Mouse (Mus musculus): ENCODE measurements around the gene Htra3. TPM values are rescaled to one million over a fixed set of nuclear protein-coding genes. Genes with fewer than 3 reads are reported as not detected.

Htra3 gene
- polyA plus RNA-seq, 1 experiment from 2014 or later = 5.7 TPM

Other genes with a start within 250 kb of the Htra3 start
- 4.3 and 4.7 TPM in 2 replicates for gene Cpz, start 154.1 kb downstream of the Htra3 start, polyA plus RNA-seq (2014; fragmentation: Nextera tagmentation; extraction: Ambion mirVana)
- gene Trmt44, start 104.7 kb downstream of the Htra3 start, polyA plus RNA-seq (2014; fragmentation: Nextera tagmentation; extraction: Ambion mirVana) = 10.5 and 12.0 TPM in 2 replicates
- 15.5 and 15.6 TPM in 2 replicates for gene Acox3, start 96.7 kb downstream of the Htra3 start, polyA plus RNA-seq (2014; fragmentation: Nextera tagmentation; extraction: Ambion mirVana)
- 3.4 TPM in 2 replicates for gene Sh3tc1, start 60.2 kb upstream of the Htra3 start, polyA plus RNA-seq (2014; fragmentation: Nextera tagmentation; extraction: Ambion mirVana)
- gene Ablim2, start 78.1 kb upstream of the Htra3 start, polyA plus RNA-seq (2014; fragmentation: Nextera tagmentation; extraction: Ambion mirVana) = 0.09 TPM in 1 of 2 replicates, not detected in the other
- gene Afap1, start 213.5 kb upstream of the Htra3 start, polyA plus RNA-seq (2014; fragmentation: Nextera tagmentation; extraction: Ambion mirVana) = 30.4 and 32.5 TPM in 2 replicates